Mouse (Mus musculus) heart, postnatal 0 days (tissue): ENCODE results near the gene Fyttd1.

ENCODE experiments used
- CTCF ChIP-seq: IDR thresholded peaks from 2 replicates; pipeline ENCODE4 v1.5.1; 2016; ENCODE audit warnings: antibody characterized with exemption, control low read depth, low read depth
- EP300 ChIP-seq: IDR thresholded peaks from 2 replicates; pipeline ENCODE4 v1.6.1; 2016; ENCODE audit warnings: antibody characterized with exemption, low read depth

DNA sequence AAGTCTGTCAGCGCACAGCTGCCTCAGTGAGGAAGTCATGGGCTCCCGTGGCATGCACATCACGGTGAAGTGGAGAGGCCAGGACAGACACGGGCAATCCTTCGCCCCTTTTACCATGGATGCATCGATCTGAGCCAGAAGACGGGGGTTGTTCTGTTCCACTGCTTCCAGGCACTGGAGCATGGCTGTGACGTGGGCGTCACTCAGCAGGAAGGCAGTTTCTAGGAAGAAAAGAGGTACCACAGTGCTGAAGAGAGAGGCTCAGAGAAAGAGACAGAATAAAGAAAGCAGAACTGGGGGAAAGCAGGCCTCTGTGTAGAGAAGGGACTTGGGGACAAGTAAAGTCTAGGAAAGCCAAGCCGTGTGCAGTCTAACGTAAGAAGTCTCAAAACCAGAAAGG, 30.2 kb upstream of the Fyttd1 start:
- TF ChIP-seq CTCF = no peak
- TF ChIP-seq EP300 = no peak
